In the genomic region with DNA sequence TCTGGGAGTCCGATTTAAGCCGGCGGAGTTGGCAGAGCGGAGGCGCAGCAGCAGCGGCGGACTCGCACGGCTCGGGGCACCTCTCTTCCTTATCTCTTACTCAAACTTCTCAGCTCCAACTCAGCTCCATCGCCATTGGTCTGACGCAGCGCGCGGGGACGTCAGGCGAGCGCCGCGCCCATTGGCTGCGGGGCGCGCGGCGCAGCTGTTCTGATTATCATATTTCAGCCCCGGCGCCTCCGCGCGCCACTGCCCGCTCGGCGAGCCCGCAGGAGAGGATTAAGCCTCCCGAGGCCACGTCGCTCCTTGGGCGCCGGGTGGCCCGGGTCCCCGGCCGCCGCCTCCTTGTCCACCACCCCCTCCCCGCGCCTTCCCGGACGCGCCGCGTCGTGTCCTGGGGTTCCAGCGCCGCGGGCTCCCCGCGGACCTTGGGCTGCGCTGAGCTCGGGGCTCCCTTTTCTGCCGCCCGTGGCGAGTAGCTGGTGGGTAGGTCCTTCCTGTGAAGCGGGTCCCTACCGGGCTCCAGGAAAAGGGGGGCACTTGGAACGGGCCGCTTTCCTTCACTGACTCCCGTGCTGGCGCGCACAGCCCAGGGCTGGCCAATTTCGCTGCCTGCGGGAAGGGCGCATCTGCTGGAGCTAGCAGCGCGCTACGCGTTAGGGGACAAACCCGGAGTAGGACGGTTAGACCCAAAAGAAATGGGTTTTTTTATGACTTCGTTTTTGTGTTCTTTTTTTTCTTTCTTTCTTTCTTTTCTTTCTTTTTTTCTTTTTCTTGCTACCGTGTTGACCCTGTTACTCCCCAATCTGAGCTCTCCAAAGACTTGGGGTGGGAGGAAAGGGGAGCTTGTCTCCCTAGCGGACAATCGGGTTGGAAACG, we compare ENCODE assay signal across 9 mouse cellular contexts. TPM values are rescaled to one million over a fixed set of nuclear protein-coding genes. Genes with fewer than 3 reads are reported as not detected.
A peak's percentile ranks its signal among the peaks of the same experiment; 100 is the strongest.
DNase-seq lines count a peak whose midpoint lies in the region; ATAC-seq and TF ChIP-seq lines count a peak whose summit lies in the region.
"Had no signal": no experiment of that assay in that cellular context is flagged by ENCODE, and none has a peak within 500 bp of the region (broad histone marks: within the 10 kb centered on the region; RNA-seq: fewer than 3 reads in every experiment).

A gene (minus strand): TSS at position 106 of the 879 bp plus-strand sequence.

- no peak for TF ChIP-seq CTCF in hindbrain, postnatal 0 days (IDR thresholded peaks at IDR 0.05; ENCODE audit: low read depth)

- H3K27ac ChIP-seq in kidney, embryonic 14.5 days (ENCODE audit: low read depth, low read length) = no peak within 1 kb of the TSS
- no peak within 1 kb of the TSS for H3K27ac ChIP-seq in hindbrain, postnatal 0 days
- 0 out of 2 replicates have a peak within 1 kb of the TSS, but pooled peaks have one; percentile 29 for H3K27ac ChIP-seq in lung, embryonic 15.5 days

- H3K9me3 ChIP-seq in kidney, embryonic 14.5 days (ENCODE audit: control insufficient read depth, low read length) = 0 out of 2 replicates have a peak, but pooled peaks cover 3% of the 10 kb centered on the region
- H3K9me3 ChIP-seq in hindbrain, postnatal 0 days (ENCODE audit: low read length) = no peaks in the 10 kb centered on the region
- H3K9me3 ChIP-seq in lung, embryonic 15.5 days = no peaks in the 10 kb centered on the region

- H3K36me3 ChIP-seq in kidney, embryonic 14.5 days (ENCODE audit: control insufficient read depth, insufficient read depth, low read length) = no peaks in the 10 kb centered on the region
- H3K36me3 ChIP-seq in hindbrain, postnatal 0 days (ENCODE audit: insufficient read depth, low read length) = no peaks in the 10 kb centered on the region
- H3K36me3 ChIP-seq in lung, embryonic 15.5 days = no peaks in the 10 kb centered on the region

- H3K4me2 ChIP-seq in kidney, embryonic 14.5 days (replicated peaks; ENCODE audit: low read depth, low read length) = peak within 1 kb of the TSS; percentile 95
- peak within 1 kb of the TSS; percentile 66 for H3K4me2 ChIP-seq in hindbrain, postnatal 0 days (ENCODE audit: low read depth, low read length)
- H3K4me2 ChIP-seq in lung, embryonic 15.5 days = peak within 1 kb of the TSS; percentile 98

- peaks cover 83% of the 10 kb centered on the region for H3K27me3 ChIP-seq in kidney, embryonic 14.5 days (ENCODE audit: control insufficient read depth, insufficient read depth, low read length)
- H3K27me3 ChIP-seq in hindbrain, postnatal 0 days (ENCODE audit: insufficient read depth, low read length) = peaks cover 88% of the 10 kb centered on the region
- peaks cover 92% of the 10 kb centered on the region for H3K27me3 ChIP-seq in lung, embryonic 15.5 days
- H3K27me3 ChIP-seq: CH12.LX had no signal

- peak within 1 kb of the TSS; percentile 37; the same call in 1 of the 2 replicates for H3K9ac ChIP-seq in kidney, embryonic 14.5 days (ENCODE audit: low read depth, low read length)
- H3K9ac ChIP-seq in hindbrain, postnatal 0 days (replicated peaks; ENCODE audit: low read length) = no peak within 1 kb of the TSS
- H3K9ac ChIP-seq in lung, embryonic 15.5 days = peak within 1 kb of the TSS; percentile 35

- 0 out of 2 replicates have a peak, but pooled peaks cover 3% of the 10 kb centered on the region for H3K4me1 ChIP-seq in kidney, embryonic 14.5 days (ENCODE audit: control insufficient read depth, insufficient read depth, low read length)
- no peaks in the 10 kb centered on the region for H3K4me1 ChIP-seq in hindbrain, postnatal 0 days (ENCODE audit: insufficient read depth, low read length)
- peaks cover 16% of the 10 kb centered on the region; the same call in 1 of the 2 replicates for H3K4me1 ChIP-seq in lung, embryonic 15.5 days

- H3K4me3 ChIP-seq in kidney, embryonic 14.5 days (ENCODE audit: low read length) = peak within 1 kb of the TSS; percentile 55
- peak within 1 kb of the TSS; percentile 36 for H3K4me3 ChIP-seq in hindbrain, postnatal 0 days (ENCODE audit: low read length)
- peak within 1 kb of the TSS; percentile 56 for H3K4me3 ChIP-seq in lung, embryonic 15.5 days

- under 1% methylated on average over 76 of the region's 82 CpGs for WGBS in kidney, embryonic 14.5 days
- under 1% methylated on average over 79 of the region's 82 CpGs for WGBS in hindbrain, postnatal 0 days
- WGBS in lung, embryonic 15.5 days = under 1% methylated on average over 64 of the region's 82 CpGs

- peak; percentile 95 for ATAC-seq in kidney, embryonic 14.5 days (ENCODE audit: low FRiP score, low TSS enrichment)
- ATAC-seq in hindbrain, postnatal 0 days = peak; percentile 80
- ATAC-seq in lung, embryonic 15.5 days (ENCODE audit: borderline replicate concordance, extremely low read depth, low FRiP score, low TSS enrichment) = peak; percentile 95
- no peak for ATAC-seq in cerebellum, adult (ENCODE audit: insufficient number of reproducible peaks, low FRiP score, low TSS enrichment)

- DNase-seq in kidney, adult 8-10 months = no peak
- DNase-seq in c-Kit-positive CD71-positive TER-119-negative erythroid progenitor cells, embryonic 14.5 days (ENCODE audit: low read depth) = peak; percentile 39
- DNase-seq in gastrocnemius, postnatal 25 days = peak; percentile 71
- DNase-seq in hindbrain, postnatal 0 days (ENCODE audit: low spot score) = peak; percentile 69
- DNase-seq in ovary, postnatal 36 days (ENCODE audit: low spot score) = peak; percentile 67

RNA-seq across cellular contexts. Expression of the gene that starts here (rescaled TPM):
- polyA plus RNA-seq in kidney, embryonic 14.5 days (2014; fragmentation: Nextera tagmentation; extraction: Ambion mirVana) = 0.11 TPM in 1 of 2 replicates, not detected in the other
- not detected for total RNA-seq in gastrocnemius, postnatal 25 days (2021)
- total RNA-seq in hindbrain, postnatal 0 days (2014; rRNA removed) = 16.9 and 21.8 TPM in 2 replicates
- 8.3 and 10.2 TPM in 2 replicates for polyA plus RNA-seq in hindbrain, postnatal 0 days (2015; fragmentation: Nextera tagmentation; extraction: Ambion mirVana)
- polyA plus RNA-seq in lung, embryonic 15.5 days (2015; fragmentation: Nextera tagmentation; extraction: Ambion mirVana) = 1.0 and 3.6 TPM in 2 replicates
- total RNA-seq: CH12.LX had no signal

Comparison
In these comparisons a context has a peak if more than half of its experiments do, and no peak if none do; other contexts are left out.
1. RNA of the gene that starts here (total RNA-seq): 16.9 to 21.8 TPM in hindbrain, postnatal 0 days; not detected in gastrocnemius, postnatal 25 days; every median in the first group is over 10 times any median in the second.
2. Peak in ATAC-seq, H3K4me3 ChIP-seq, H3K9ac ChIP-seq and H3K4me2 ChIP-seq in kidney, embryonic 14.5 days; RNA of the gene not detected or under 1 TPM.
3. Peak in DNase-seq in gastrocnemius, postnatal 25 days; RNA of the gene not detected or under 1 TPM.
4. DNase-seq: peak in c-Kit-positive CD71-positive TER-119-negative erythroid progenitor cells, embryonic 14.5 days (single experiment), hindbrain, postnatal 0 days (single experiment) and ovary, postnatal 36 days (single experiment); none in kidney, adult 8-10 months (0 of 2).
5. Peak in every context shown above with its lines, with median percentiles within 50 percentile points of each other: H3K4me2 ChIP-seq and H3K4me3 ChIP-seq.